Mouse (Mus musculus) spleen, adult 2 months (tissue): Measurements from ENCODE around the gene Gabbr2. TPM values are rescaled to one million over a fixed set of nuclear protein-coding genes. Genes with fewer than 3 reads are reported as not detected.

ENCODE experiments used
- DNase-seq, 2 experiments: peaks; one replicate each; pipeline versions ENCODE4 v3.0.0 to v3.0.0-alpha.2; 2012 to 2021; ENCODE audit warnings: low spot score in 2 of 2, low read depth in 1 of 2
- H3K27ac ChIP-seq: fragments of 200-500 bp; 2 replicates; pipeline ENCODE4 v1.5.1; 2012; ENCODE audit warnings: low read length, inconsistent platforms; ENCODE audit not compliant: insufficient read depth
- H3K27me3 ChIP-seq: fragments of 200-500 bp; 2 replicates; pipeline ENCODE4 v1.6.1; 2012; ENCODE audit warnings: mild to moderate bottlenecking, moderate library complexity, low read length, inconsistent platforms; ENCODE audit not compliant: control insufficient read depth, insufficient read depth
- H3K36me3 ChIP-seq: fragments of 200-500 bp; 2 replicates; pipeline ENCODE4 v1.6.1; 2012; ENCODE audit warnings: mild to moderate bottlenecking, low read length, inconsistent platforms; ENCODE audit not compliant: control insufficient read depth, insufficient read depth
- H3K4me1 ChIP-seq: fragments of 200-500 bp; 2 replicates; pipeline ENCODE4 v1.6.1; 2011; ENCODE audit warnings: inconsistent platforms; ENCODE audit not compliant: control insufficient read depth, insufficient read depth, insufficient read length
- H3K4me3 ChIP-seq: fragments of 200-500 bp; 2 replicates; pipeline ENCODE4 v1.5.1; 2011; ENCODE audit warnings: mild to moderate bottlenecking, inconsistent platforms; ENCODE audit not compliant: insufficient read depth, insufficient read length; ENCODE audit errors: extremely low read depth
- CTCF ChIP-seq: fragments of 200-500 bp; IDR thresholded peaks from 2 replicates; pipeline ENCODE4 v1.5.1; 2011; ENCODE audit warnings: mild to moderate bottlenecking, inconsistent platforms; ENCODE audit not compliant: insufficient read depth, insufficient read length, insufficient replicate concordance; ENCODE audit errors: extremely low read depth
- POLR2A ChIP-seq: fragments of 200-500 bp; IDR thresholded peaks from 2 replicates; pipeline ENCODE4 v1.6.1; 2011; ENCODE audit warnings: low read depth, low read length, inconsistent platforms
- WGBS: fragments of 180-500 bp; shearing (Covaris S2); methylation state at CpG from one replicate; pipeline ENCODE4 v1.1.7; 2018; 5-methylcytosine and 5-hydroxymethylcytosine counted together
- polyA plus RNA-seq: library from polyadenylated mRNA; depleted of rRNA; stranded (reverse); fragments of >200 nt; gene quantifications from 2 replicates; pipeline ENCODE4 v1.2.3, GENCODE M21; 2012

Gabbr2 gene
- polyA plus RNA-seq, 1 experiment, result not detected

- 88% methylated on average over 6 of the region's 6 CpGs for WGBS
- Histone ChIP-seq H3K27me3 (no peaks in the 10 kb centered on the region), H3K27ac (no peak overlapping the region), H3K36me3 (no peaks in the 10 kb centered on the region), H3K4me3 (no peak overlapping the region), H3K4me1 (no peaks in the 10 kb centered on the region)
- DNase-seq, result no peak
- no peak for TF ChIP-seq CTCF
- TF ChIP-seq POLR2A, result no peak
Observed at GRCm38 (mm10) chr4:47023949-47024348, 32.3 kb upstream of the Gabbr2 start.

- no peak for TF ChIP-seq CTCF
- TF ChIP-seq POLR2A, result no peak
- Histone ChIP-seq H3K4me1 (no peaks in the 10 kb centered on the region), H3K27ac (no peak overlapping the region), H3K36me3 (no peaks in the 10 kb centered on the region), H3K4me3 (no peak overlapping the region), H3K27me3 (no peaks in the 10 kb centered on the region)
- 87% methylated on average over 10 of the region's 10 CpGs for WGBS
- no peak for DNase-seq
Observed at GRCm38 (mm10) chr4:47022804-47023603, 31.3 kb upstream of the Gabbr2 start.

GRCm38 (mm10) chr4:47020563-47020962 lies 28.9 kb upstream of the Gabbr2 start:
- 10% methylated on average over 5 of the region's 5 CpGs for WGBS
- no peak overlapping the region for H3K27ac ChIP-seq
- H3K27me3 ChIP-seq, result no peaks in the 10 kb centered on the region
- no peaks in the 10 kb centered on the region for H3K4me1 ChIP-seq
- H3K36me3 ChIP-seq, result no peaks in the 10 kb centered on the region
- H3K4me3 ChIP-seq, result no peak overlapping the region
- TF ChIP-seq POLR2A, result no peak
- TF ChIP-seq CTCF, result peak; percentile 72; the same call in 1 of the 2 replicates
- peak; percentile 15 to 71 for DNase-seq

- Histone ChIP-seq H3K4me3 (no peak overlapping the region), H3K27me3 (no peaks in the 10 kb centered on the region), H3K4me1 (peaks cover 25% of the 10 kb centered on the region; the same call in 1 of the 2 replicates), H3K36me3 (no peaks in the 10 kb centered on the region), H3K27ac (no peak overlapping the region)
- WGBS, result 32% methylated on average over 3 of the region's 3 CpGs
- TF ChIP-seq CTCF (no peak), POLR2A (no peak)
- DNase-seq, result no peak
Observed at GRCm38 (mm10) chr4:47015156-47015555, 23.5 kb upstream of the Gabbr2 start.

GRCm38 (mm10) chr4:47012476-47012875 lies 20.8 kb upstream of the Gabbr2 start:
- H3K4me1 ChIP-seq, result peaks cover 32% of the 10 kb centered on the region; the same call in 1 of the 2 replicates
- H3K36me3 ChIP-seq, result no peaks in the 10 kb centered on the region
- H3K27ac ChIP-seq, result no peak overlapping the region
- WGBS, result 80% methylated on average over 10 of the region's 10 CpGs
- H3K27me3 ChIP-seq, result no peaks in the 10 kb centered on the region
- TF ChIP-seq POLR2A (no peak), CTCF (no peak)
- no peak for DNase-seq
- no peak overlapping the region for H3K4me3 ChIP-seq

GRCm38 (mm10) chr4:47010400-47011231 lies 18.9 kb upstream of the Gabbr2 start:
- peak overlapping the region; percentile 61 for H3K4me3 ChIP-seq
- DNase-seq, result peak; percentile 69 to 87
- H3K4me1 ChIP-seq, result peaks cover 32% of the 10 kb centered on the region; the same call in 1 of the 2 replicates
- no peaks in the 10 kb centered on the region for H3K27me3 ChIP-seq
- no peak for TF ChIP-seq CTCF
- no peak for TF ChIP-seq POLR2A
- peak overlapping the region; percentile 92 for H3K27ac ChIP-seq
- 10% methylated on average over 12 of the region's 12 CpGs for WGBS
- no peaks in the 10 kb centered on the region for H3K36me3 ChIP-seq
